Mouse (Mus musculus): ENCODE results near the gene Mdfi. TPM values are rescaled to one million over a fixed set of nuclear protein-coding genes. Genes with fewer than 3 reads are reported as not detected.
A peak's percentile ranks its signal among the peaks of the same experiment; 100 is the strongest.

Gene Mdfi
- 31.8 and 32.0 TPM in 2 replicates for polyA plus RNA-seq (2014; fragmentation: Nextera tagmentation; extraction: Ambion mirVana)

- peak within 1 kb of the TSS; percentile 71 for H3K4me2 ChIP-seq (replicated peaks; ENCODE audit: low read depth, low read length)
- H3K36me3 ChIP-seq (ENCODE audit: control insufficient read depth, insufficient read depth, low read length): no peaks in the 10 kb centered on the region
- no peak for ATAC-seq (ENCODE audit: insufficient number of reproducible peaks, insufficient read depth, low FRiP score, low read depth)
- H3K27ac ChIP-seq (ENCODE audit: low read length): peak within 1 kb of the TSS; percentile 85
- no peaks in the 10 kb centered on the region for H3K9me3 ChIP-seq (ENCODE audit: control insufficient read depth, low read depth, low read length)
- peaks cover 25% of the 10 kb centered on the region; the same call in 1 of the 2 replicates for H3K4me1 ChIP-seq (ENCODE audit: control insufficient read depth, insufficient read depth, low read length)
- H3K9ac ChIP-seq (replicated peaks; ENCODE audit: low read depth, low read length): peak within 1 kb of the TSS; percentile 73
- H3K27me3 ChIP-seq (ENCODE audit: control insufficient read depth, insufficient read depth, low read length): no peaks in the 10 kb centered on the region
- H3K4me3 ChIP-seq (ENCODE audit: low read depth, low read length): peak within 1 kb of the TSS; percentile 85
- 6% methylated on average over 18 of the region's 18 CpGs for WGBS
Observed at GRCm38 (mm10) chr17:47834482-47834767, at the start of gene Mdfi. TSS of gene Mdfi (minus strand) at chr17:47834691.

GRCm38 (mm10) chr17:47883099-47883498 lies 48.6 kb upstream of the Mdfi start:
- no peak overlapping the region for H3K27ac ChIP-seq (ENCODE audit: low read length)
- no peak overlapping the region for H3K4me3 ChIP-seq (ENCODE audit: low read depth, low read length)
- no peaks in the 10 kb centered on the region for H3K27me3 ChIP-seq (ENCODE audit: control insufficient read depth, insufficient read depth, low read length)
- H3K4me2 ChIP-seq (replicated peaks; ENCODE audit: low read depth, low read length): no peak overlapping the region
- 91% methylated on average over 5 of the region's 5 CpGs for WGBS
- no peaks in the 10 kb centered on the region for H3K9me3 ChIP-seq (ENCODE audit: control insufficient read depth, low read depth, low read length)
- peaks cover 29% of the 10 kb centered on the region for H3K36me3 ChIP-seq (ENCODE audit: control insufficient read depth, insufficient read depth, low read length)
- H3K4me1 ChIP-seq (ENCODE audit: control insufficient read depth, insufficient read depth, low read length): peaks cover 46% of the 10 kb centered on the region
- H3K9ac ChIP-seq (replicated peaks; ENCODE audit: low read depth, low read length): no peak overlapping the region
- no peak for ATAC-seq (ENCODE audit: insufficient number of reproducible peaks, insufficient read depth, low FRiP score, low read depth)

- Histone ChIP-seq H3K4me1 (ENCODE audit: control insufficient read depth, insufficient read depth, low read length) (peaks cover 29% of the 10 kb centered on the region), H3K36me3 (ENCODE audit: control insufficient read depth, insufficient read depth, low read length) (peaks cover 42% of the 10 kb centered on the region), H3K4me2 (replicated peaks; ENCODE audit: low read depth, low read length) (no peak overlapping the region), H3K27me3 (ENCODE audit: control insufficient read depth, insufficient read depth, low read length) (no peaks in the 10 kb centered on the region), H3K9ac (replicated peaks; ENCODE audit: low read depth, low read length) (no peak overlapping the region), H3K4me3 (ENCODE audit: low read depth, low read length) (no peak overlapping the region), H3K27ac (ENCODE audit: low read length) (no peak overlapping the region), H3K9me3 (ENCODE audit: control insufficient read depth, low read depth, low read length) (no peaks in the 10 kb centered on the region)
- no peak for ATAC-seq (ENCODE audit: insufficient number of reproducible peaks, insufficient read depth, low FRiP score, low read depth)
- WGBS: 72% methylated on average over 13 of the region's 13 CpGs
Observed at GRCm38 (mm10) chr17:47881330-47881729, 46.8 kb upstream of the Mdfi start.

GRCm38 (mm10) chr17:47879207-47879606 lies 44.7 kb upstream of the Mdfi start:
- 22% methylated on average over 3 of the region's 3 CpGs for WGBS
- Histone ChIP-seq H3K36me3 (ENCODE audit: control insufficient read depth, insufficient read depth, low read length) (peaks cover 58% of the 10 kb centered on the region), H3K4me3 (ENCODE audit: low read depth, low read length) (no peak overlapping the region), H3K9me3 (ENCODE audit: control insufficient read depth, low read depth, low read length) (no peaks in the 10 kb centered on the region), H3K4me2 (replicated peaks; ENCODE audit: low read depth, low read length) (peak overlapping the region; percentile 20; the same call in 1 of the 2 replicates), H3K9ac (replicated peaks; ENCODE audit: low read depth, low read length) (no peak overlapping the region; the same call in 1 of the 2 replicates), H3K27ac (ENCODE audit: low read length) (peak overlapping the region; percentile 33), H3K27me3 (ENCODE audit: control insufficient read depth, insufficient read depth, low read length) (no peaks in the 10 kb centered on the region), H3K4me1 (ENCODE audit: control insufficient read depth, insufficient read depth, low read length) (peaks cover 29% of the 10 kb centered on the region)
- peak; percentile 25; the same call in 1 of the 2 replicates for ATAC-seq (ENCODE audit: insufficient number of reproducible peaks, insufficient read depth, low FRiP score, low read depth)

- ATAC-seq (ENCODE audit: insufficient number of reproducible peaks, insufficient read depth, low FRiP score, low read depth): peak; percentile 14; the same call in 1 of the 2 replicates
- no peaks in the 10 kb centered on the region for H3K9me3 ChIP-seq (ENCODE audit: control insufficient read depth, low read depth, low read length)
- no peaks in the 10 kb centered on the region for H3K27me3 ChIP-seq (ENCODE audit: control insufficient read depth, insufficient read depth, low read length)
- H3K4me1 ChIP-seq (ENCODE audit: control insufficient read depth, insufficient read depth, low read length): peaks cover 29% of the 10 kb centered on the region
- H3K27ac ChIP-seq (ENCODE audit: low read length): no peak overlapping the region; the same call in 1 of the 2 replicates
- no peak overlapping the region for H3K4me3 ChIP-seq (ENCODE audit: low read depth, low read length)
- peak overlapping the region; percentile 20 for H3K4me2 ChIP-seq (replicated peaks; ENCODE audit: low read depth, low read length)
- H3K9ac ChIP-seq (replicated peaks; ENCODE audit: low read depth, low read length): no peak overlapping the region; the same call in 1 of the 2 replicates
- 19% methylated on average over 35 of the region's 35 CpGs for WGBS
- peaks cover 59% of the 10 kb centered on the region for H3K36me3 ChIP-seq (ENCODE audit: control insufficient read depth, insufficient read depth, low read length)
Observed at GRCm38 (mm10) chr17:47878378-47879089, 44.0 kb upstream of the Mdfi start.

- Histone ChIP-seq H3K9ac (replicated peaks; ENCODE audit: low read depth, low read length) (no peak overlapping the region), H3K27me3 (ENCODE audit: control insufficient read depth, insufficient read depth, low read length) (no peaks in the 10 kb centered on the region), H3K4me2 (replicated peaks; ENCODE audit: low read depth, low read length) (no peak overlapping the region), H3K4me1 (ENCODE audit: control insufficient read depth, insufficient read depth, low read length) (peaks cover 29% of the 10 kb centered on the region), H3K27ac (ENCODE audit: low read length) (no peak overlapping the region; the same call in 1 of the 2 replicates), H3K9me3 (ENCODE audit: control insufficient read depth, low read depth, low read length) (no peaks in the 10 kb centered on the region), H3K4me3 (ENCODE audit: low read depth, low read length) (no peak overlapping the region), H3K36me3 (ENCODE audit: control insufficient read depth, insufficient read depth, low read length) (peaks cover 60% of the 10 kb centered on the region)
- no peak for ATAC-seq (ENCODE audit: insufficient number of reproducible peaks, insufficient read depth, low FRiP score, low read depth)
- WGBS: 56% methylated on average over 10 of the region's 10 CpGs
Observed at GRCm38 (mm10) chr17:47877715-47878377, 43.4 kb upstream of the Mdfi start.

- Histone ChIP-seq H3K9ac (replicated peaks; ENCODE audit: low read depth, low read length) (no peak overlapping the region), H3K4me2 (replicated peaks; ENCODE audit: low read depth, low read length) (no peak overlapping the region), H3K4me3 (ENCODE audit: low read depth, low read length) (no peak overlapping the region), H3K9me3 (ENCODE audit: control insufficient read depth, low read depth, low read length) (no peaks in the 10 kb centered on the region), H3K4me1 (ENCODE audit: control insufficient read depth, insufficient read depth, low read length) (peaks cover 26% of the 10 kb centered on the region), H3K36me3 (ENCODE audit: control insufficient read depth, insufficient read depth, low read length) (peaks cover 63% of the 10 kb centered on the region; the same call in 1 of the 2 replicates), H3K27ac (ENCODE audit: low read length) (no peak overlapping the region), H3K27me3 (ENCODE audit: control insufficient read depth, insufficient read depth, low read length) (no peaks in the 10 kb centered on the region)
- 64% methylated on average over 26 of the region's 26 CpGs for WGBS
- no peak for ATAC-seq (ENCODE audit: insufficient number of reproducible peaks, insufficient read depth, low FRiP score, low read depth)
Observed at GRCm38 (mm10) chr17:47876776-47877714, 42.6 kb upstream of the Mdfi start.

DNA sequence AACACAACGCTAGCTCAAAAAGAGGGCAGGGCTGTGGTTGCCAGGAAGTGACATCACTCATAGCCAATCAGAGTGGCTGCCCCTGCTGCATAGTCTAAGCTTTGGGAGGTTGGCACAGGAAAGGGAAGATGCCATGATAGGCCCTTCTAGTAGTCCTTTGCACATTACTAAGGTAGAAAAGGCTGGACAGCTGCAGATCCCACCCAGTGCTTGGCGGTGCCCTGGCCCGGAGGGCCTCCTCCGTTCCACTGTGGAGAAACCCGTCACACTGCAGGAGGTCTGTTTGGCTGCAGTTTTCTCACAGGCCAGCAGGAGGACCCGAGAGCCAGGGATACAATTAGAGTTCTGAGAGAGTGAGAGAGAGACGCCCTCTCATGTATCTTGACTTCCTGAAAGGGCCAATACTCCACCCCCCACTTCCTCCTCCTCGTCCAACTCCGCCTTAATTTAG lies 38.9 kb upstream of the Mdfi start:
- ATAC-seq (ENCODE audit: insufficient number of reproducible peaks, insufficient read depth, low FRiP score, low read depth): peak; percentile 64
- H3K4me3 ChIP-seq (ENCODE audit: low read depth, low read length): no peak overlapping the region
- H3K27ac ChIP-seq (ENCODE audit: low read length): no peak overlapping the region
- H3K4me1 ChIP-seq (ENCODE audit: control insufficient read depth, insufficient read depth, low read length): peaks cover 3% of the 10 kb centered on the region; the same call in 1 of the 2 replicates
- no peaks in the 10 kb centered on the region for H3K9me3 ChIP-seq (ENCODE audit: control insufficient read depth, low read depth, low read length)
- H3K9ac ChIP-seq (replicated peaks; ENCODE audit: low read depth, low read length): no peak overlapping the region
- H3K27me3 ChIP-seq (ENCODE audit: control insufficient read depth, insufficient read depth, low read length): no peaks in the 10 kb centered on the region
- no peak overlapping the region for H3K4me2 ChIP-seq (replicated peaks; ENCODE audit: low read depth, low read length)
- peaks cover 79% of the 10 kb centered on the region for H3K36me3 ChIP-seq (ENCODE audit: control insufficient read depth, insufficient read depth, low read length)
- 16% methylated on average over 9 of the region's 9 CpGs for WGBS
